Mouse (Mus musculus) layer of hippocampus, postnatal 14 days (tissue): Measurements from ENCODE around the gene 4930442H23Rik. TPM values are rescaled to one million over a fixed set of nuclear protein-coding genes. Genes with fewer than 3 reads are reported as not detected.

Source experiments
- DNase-seq, 2 experiments: peaks; one replicate each; pipeline ENCODE4 v3.0.0; 2021 to 2022; ENCODE audit warnings: low spot score in 2 of 2, mixed read lengths in 1 of 2
- total RNA-seq, 2 experiments: library from RNA; stranded (reverse); gene quantifications; 2 replicates each; pipeline ENCODE4 v1.2.3; 2021

Gene 4930442H23Rik
- total RNA-seq, 2 experiments from 2014 or later: not detected

DNA sequence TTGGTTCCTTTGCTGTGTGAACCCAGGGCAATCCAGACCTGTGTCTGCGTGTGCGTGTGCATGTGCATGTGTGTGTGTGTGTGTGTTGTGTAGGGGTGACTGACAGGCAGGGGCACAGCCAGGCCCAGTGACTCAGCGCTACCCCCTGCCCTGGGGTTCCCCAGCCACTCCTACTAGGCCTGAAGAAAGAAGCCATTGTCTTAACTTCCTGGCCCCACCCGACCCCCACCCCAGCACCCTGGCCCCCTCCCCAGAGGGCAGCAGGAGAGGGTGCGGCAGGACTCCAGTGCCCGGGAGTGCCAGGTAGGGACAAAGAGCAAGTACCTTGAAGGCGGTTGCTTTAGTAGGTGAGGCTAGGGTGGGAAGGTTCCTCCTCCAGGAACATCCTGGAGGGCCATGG, 37.9 kb downstream of the 4930442H23Rik start:
- DNase-seq: no peak

DNA sequence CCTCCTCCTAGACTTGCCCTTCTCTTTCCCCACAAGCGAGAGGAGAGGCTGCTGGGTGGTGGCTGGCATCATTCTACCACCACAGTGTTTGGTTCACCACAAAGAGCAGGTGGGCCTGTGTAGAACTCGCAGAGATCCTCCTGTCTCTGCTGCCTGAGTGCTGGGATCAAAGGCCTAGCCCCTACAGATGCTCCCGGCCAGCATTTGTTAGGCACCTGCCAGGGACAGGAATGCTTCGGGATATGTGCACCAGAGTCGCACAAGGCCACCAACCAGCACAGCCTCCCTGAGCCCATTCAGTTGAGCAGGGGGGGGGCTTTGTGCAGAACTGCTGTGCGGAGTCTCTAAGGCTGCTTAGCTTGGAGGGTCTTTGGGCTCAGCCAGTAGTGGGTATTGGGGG, 38.3 kb downstream of the 4930442H23Rik start:
- no peak for DNase-seq

DNA sequence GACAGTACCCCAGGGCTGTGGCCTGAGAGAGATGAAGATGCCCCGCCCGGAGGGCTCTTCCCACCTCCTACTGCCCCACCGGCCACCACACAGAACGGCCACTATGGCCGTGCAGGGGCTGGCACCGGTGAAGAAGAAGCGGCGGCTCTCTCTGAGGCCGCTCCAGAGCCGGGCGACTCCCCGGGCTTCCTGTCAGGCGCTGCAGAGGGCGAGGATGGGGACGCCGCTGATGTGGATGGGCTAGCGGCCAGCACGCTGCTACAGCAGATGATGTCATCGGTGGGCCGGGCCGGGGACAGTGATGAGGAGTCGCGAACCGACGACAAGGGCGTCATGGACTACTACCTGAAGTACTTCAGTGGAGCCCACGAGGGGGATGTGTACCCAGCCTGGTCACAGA, 39.0 kb downstream of the 4930442H23Rik start:
- DNase-seq: no peak

DNA sequence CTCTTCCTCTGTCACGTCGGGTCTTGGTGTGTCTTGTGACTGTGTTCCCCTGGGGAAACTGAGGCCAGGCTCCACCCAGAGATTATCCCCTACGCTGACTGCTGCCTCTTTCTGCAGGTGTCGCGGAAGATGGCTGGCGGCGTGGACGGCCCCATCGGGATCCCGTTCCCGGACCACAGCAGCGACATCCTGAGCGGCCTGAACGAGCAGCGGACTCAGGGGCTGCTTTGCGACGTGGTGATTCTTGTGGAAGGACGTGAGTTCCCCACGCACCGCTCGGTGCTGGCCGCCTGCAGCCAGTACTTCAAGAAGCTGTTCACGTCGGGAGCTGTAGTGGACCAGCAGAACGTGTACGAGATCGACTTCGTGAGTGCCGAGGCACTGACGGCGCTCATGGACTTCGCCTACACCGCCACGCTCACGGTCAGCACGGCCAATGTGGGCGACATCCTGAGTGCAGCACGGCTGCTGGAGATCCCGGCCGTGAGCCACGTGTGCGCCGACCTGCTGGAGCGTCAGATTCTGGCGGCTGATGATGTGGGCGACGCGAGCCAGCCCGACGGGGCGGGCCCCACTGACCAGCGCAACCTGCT, 39.7 kb downstream of the 4930442H23Rik start:
- no peak for DNase-seq

DNA sequence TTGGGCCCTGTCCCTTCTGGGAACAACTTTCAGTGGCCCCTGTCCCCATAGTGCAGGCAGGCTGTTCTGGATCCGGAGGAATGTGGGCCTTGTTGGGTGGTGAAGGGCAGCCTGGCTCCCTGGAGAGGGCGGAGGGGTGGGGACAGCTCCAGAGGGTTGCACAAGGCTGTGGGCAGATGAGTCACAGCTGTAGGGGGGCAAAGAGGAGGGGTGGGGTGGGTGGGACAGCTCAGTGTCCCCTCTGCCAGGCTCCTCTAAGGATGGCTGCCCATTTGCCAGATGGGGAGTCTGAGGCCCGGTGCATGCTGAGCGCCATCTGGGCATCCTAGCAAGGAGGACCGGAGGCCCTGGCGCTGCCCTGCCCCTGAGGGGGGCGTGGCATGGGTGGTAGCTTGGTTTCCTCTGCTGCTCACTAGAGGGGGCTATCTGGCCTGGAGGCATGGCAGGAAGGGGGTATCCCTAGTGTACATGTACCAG, 40.5 kb downstream of the 4930442H23Rik start:
- DNase-seq: no peak

DNA sequence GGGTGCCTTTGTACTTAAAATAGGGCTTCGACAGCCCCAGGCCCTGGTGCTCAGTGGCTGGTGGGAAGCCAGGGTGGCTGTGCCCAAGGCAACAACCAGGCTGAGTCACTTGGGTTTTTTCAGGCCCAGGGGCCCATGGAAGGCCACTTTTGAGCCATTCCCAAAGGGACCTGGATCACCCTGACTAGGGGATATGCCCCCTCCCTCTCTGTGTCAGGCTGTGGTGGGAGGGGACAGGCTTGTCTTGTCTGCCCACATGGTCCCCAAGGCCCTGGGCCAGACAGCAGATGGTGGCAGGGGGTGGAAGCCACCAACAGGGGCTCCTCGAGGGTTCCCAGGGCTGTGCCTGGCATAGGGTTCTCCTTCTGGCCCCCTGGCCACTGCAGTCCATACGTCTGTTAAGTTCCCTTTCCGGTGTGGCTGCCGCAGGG, 41.1 kb downstream of the 4930442H23Rik start:
- DNase-seq: peak in 1 of 2 experiments; percentile 50

DNA sequence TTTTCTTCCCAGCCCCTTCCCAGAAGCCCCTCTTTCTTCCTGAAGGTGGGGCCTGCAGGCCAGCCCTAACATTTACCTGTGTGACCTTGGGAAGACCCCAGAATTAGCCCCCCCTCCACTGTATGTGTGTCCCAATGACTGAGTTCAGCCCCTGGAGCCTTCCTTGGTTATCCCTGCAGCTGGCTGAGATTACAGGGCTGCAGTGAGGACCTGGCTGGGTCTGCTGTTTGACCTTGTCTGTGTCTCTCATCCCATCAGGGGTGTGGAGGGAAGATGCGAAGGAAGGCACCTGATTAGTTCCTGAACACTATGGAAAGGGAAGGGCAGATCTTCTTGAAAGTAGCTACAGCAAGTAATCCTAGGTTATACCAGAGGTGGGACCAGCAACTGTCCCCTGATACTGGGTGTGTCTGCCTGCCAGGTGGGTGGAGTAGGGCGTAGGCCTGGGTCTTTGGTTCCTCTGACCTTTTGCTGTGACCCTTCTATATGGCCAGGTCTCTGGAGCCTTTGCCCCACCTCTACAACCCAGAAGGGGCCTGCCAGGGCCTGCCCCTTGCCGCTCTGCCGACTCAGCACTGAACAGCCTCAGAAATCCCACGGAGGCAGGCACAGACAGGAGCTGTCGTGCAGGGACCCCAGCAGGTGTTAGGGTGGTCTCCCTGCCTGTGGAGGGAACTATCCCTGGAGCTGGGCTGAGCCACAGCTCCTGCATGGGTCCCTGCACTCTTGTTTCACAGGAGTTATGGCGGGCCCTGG, 42.0 kb downstream of the 4930442H23Rik start:
- no peak for DNase-seq

DNA sequence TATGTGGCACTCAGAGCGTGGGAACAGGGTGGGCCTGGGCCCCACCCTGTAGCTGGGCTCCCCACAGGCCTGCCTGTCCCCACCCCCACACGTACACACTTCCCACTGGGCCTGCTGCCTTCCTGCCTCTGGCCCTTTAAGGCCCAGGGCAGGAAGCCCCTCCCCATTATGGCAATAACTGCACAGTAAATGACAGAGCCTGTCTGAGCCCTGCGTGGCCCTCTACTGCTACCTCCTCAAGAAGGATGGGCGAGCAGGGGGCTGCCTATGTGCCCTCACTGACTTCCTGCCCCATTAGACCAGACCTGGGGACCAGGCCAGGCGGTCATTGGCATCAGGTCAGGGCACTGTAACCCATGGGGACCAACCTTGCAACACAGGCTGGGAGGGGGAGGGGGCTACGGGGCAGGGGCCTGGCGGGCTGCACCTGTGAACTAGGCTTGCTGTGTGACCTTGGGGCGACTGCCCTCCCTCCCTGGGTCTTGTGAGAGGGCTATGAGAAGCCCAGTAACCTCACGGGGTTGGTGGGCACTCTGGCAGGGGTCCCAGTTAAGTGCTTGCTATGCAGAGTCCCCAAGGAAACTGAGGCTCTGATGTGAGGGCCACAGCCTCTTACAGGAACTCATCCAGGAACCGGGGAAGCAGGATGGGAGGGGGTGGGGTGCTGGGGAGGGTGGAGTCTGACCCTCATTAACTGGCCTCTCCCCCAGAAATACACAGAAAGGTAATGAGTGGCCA, 42.8 kb downstream of the 4930442H23Rik start:
- DNase-seq: no peak

DNA sequence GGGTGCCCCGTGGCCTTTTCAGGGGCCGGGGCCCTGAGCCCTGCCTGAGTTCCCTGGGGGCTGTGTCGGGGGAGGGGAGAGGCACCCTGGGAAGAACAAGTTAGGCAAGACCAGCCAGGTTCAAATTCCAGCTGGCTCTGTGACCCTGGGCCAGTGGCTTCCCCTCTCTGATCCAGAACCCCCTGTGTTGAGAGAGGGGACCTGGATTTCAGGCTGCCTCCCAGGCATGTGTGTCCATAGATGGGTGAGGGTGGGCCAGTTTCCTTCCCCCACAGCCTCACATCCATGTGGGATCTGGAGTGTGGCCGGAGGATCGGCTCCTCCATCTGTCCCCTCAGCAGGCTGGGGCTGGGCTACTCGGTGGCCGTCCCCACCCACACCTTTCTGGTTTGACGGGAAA, 43.6 kb downstream of the 4930442H23Rik start:
- no peak for DNase-seq

DNA sequence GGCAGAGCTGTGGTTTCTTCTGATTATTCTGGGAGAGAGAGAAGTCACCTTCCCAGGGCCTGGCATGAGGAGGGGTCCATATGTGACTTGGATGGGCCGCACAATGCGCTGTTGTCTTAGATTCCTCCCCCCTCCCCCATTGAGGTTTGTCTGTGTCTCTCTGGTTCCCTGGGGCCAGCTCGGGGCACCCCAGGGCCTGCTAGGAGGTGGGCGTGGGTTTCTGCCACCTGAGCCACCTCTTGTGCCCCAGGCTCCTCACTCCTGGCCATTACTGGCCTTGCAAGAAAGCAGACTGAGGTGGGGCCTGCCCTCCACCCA, 44.2 kb downstream of the 4930442H23Rik start:
- no peak for DNase-seq

DNA sequence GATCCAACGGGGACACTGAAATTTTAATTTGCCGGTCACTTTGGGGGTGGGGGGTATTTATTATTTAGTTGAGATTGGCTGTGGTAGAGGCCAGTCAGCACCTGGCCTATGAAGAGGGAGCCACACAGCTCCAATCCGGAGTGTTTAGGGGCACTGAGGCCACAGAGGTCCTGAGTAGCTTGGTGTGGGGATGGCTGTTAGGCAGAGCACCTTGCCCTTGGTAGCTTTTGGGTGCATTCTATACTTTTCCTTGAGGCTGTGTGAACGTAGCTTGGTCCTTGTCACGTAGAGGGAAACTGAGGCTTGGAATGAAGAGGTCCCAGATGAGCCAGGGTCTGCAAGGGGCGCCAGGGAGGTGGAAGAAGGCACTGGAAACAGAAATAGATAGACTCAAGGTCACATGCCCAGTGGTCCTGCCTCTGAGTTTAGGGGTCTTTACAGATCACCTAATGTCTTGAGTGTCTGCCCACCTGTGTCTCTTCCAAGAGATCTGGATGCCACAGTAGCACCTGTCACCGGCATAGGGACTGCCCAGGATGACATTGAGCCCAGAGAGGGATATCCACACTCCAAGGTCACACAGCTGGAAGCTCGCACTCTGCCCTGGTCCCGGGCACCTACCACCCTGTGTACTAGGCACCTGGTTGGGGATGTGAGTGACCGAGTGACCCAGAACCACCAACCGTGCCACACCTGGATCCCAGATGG, 44.7 kb downstream of the 4930442H23Rik start:
- DNase-seq: no peak

DNA sequence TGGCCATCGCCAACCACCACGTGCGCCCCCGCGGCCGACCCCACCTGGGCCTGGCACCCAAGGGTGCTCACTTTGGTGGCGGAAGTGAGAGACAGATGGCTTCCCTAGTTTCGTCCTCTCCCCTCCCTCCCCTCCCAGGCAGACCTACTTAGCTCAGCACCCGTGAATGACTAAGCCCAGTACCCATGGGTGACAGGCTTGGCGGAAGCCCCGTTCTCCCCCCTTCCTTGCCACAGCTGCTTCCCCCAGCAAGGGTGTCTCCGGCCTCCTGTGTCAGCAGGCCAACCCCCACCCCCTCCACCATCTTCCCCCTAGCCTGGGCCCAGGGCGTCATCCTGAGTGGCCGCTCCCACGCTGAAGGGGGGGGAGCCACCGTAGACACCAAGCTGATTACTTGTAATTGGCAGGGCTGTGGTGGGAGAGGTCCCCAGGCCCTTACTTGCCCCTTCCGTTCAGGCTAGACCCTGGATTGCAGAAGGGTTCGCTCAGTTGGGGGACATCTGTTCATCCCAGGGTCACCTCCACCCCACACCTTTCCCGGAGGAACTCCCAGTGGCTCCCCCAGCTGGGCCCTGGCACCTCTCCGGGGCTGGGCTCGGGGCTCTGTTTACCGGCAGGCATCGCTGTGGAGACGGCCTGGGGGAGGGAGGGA, 45.4 kb downstream of the 4930442H23Rik start:
- peak; percentile 52 for DNase-seq

DNA sequence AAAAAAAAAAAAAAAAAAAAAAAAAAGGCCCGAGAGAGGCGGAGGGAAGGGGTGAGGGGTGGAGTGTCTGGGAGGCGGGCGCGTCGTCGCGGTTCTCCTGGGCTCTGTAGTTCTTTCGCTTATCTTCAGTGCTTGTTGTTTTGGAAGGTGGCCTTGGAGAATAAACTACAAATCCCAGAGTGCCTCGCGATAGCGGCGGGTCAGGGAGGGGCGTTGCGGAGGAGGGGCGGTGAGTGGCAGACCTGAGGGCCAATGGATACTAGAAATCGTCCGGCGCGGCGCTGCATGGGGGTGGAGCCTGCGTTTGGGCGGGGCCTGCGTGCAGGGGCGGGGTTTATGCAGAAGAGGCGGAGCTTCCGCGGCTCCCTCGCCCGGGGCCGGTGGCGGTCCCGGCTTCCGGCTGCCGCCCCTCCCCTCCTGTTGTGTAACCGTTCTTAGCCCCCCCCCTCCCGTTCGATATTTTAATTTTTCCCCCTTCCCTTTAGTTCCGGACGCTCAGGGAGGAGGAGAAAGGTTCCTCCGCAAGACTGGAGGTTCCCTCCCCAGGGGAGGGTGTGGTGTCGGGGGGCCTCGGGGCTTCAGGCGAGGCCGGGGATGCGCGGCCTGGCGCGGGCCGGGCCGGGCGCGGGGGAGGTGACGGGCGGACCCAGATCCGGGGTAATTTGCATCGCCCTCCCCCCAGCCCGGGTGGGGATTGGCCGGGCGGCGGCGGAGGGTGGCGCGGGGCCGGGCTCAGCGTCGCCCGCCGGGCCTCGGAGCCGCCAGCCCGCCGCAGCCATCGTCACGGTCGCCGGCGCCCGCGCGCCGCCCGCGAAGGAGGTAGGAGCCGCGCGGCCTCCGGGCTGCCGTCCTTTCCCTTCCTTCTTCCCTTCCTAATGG, 46.2 kb downstream of the 4930442H23Rik start:
- peak; percentile 100 for DNase-seq

DNA sequence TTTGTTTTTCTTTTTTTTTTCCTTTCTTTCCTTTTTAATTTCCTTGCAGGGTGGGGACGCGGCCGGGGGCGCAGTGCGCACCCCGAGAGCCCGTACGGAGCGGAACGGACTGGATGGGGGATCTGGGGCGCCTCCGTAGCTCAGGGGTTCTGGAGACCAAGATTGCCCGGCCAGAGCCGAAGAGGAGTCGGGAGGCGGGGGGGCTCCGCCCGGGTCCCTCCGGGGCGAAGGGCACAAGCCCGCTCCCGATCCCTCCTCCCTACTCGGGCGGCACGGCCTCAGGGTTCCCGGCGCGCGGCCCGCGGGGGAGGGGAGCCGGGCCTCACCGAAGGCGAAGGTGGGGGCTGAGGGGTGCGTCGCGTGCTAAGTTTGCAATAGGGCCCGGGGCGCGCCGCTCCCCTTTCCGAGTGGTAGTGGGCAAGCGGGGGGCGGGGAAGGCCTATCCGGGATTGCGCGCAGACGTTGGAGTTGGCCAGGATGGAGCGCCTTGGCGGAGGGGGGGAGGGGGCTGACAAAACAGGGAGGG, 46.9 kb downstream of the 4930442H23Rik start:
- DNase-seq: peak in 1 of 2 experiments; percentile 83

DNA sequence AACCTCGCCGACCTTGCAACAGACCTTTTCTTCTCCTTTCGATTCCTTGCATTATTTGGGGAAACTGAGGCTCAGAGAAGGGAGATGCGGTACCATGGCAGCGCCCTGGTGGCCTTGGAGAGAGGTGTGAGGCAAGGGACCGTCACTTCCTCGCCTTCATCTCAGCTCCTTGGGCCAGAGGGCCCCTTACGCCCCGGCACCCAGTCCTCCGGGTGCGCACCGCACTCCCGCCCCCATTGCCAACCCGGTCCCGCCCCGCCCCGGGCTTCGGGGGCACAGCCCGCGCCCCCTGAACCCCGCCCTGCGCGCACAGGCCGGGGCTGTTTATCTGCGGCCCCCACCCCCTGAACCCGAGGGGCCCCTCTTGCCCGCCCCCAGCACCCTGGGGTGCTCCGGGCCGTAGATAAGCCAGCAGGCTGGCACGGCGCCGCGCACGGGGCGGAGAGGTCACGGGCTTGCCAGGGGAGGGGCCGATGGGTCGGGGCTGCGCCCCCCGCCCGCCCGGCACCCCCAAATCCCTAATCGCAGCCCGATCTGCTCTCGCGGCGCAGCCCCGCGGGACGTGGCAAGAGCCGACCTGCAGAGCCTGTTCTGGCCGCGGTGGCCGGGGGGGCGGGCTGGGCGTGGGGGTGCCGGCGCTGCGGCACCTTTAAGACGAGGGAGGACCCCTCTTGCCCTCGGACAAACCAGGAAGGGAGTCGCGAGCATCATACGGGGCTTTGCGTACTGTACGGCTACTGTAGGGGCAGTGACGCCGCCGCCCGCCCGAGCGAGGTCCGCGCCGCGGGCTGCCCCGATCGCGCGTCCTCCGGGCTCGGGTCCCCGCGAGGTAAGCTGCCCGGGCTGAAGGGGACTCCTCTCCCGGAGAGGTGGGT, 47.6 kb downstream of the 4930442H23Rik start:
- peak; percentile 72 for DNase-seq

DNA sequence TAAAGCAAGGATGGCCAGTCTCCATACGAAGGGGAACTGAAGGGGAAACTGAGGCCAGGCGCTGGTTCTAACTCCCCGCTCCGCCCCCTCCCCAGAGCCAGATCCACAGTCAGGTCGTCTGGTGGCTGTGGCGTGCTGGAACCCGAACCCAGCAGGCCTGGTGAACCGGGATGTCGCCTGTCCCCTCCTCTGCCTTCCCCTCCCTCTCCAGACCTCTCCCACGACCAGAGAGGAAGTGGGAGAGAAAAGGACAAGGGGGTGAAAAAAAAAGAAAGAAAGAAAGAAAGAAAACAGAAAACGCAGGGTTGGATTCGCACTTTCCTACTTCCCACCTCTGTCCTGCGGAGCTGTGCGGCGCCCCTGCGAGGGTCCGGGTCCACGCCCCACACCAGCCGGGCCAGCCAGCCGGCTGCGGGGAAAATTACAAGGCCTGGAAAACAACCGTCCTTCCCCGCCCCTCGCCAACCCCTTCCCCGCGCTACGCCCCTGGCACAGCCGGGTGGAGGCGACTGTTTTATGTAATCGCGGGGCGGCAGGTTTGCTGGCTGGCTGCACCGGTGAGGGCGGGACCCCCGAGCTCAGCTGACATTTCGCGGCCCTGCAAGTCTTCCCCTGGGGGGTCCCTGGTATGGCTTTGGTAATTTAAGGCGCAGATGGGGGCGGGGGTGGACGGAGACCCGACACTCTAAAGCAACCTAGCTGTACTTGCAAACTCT, 48.5 kb downstream of the 4930442H23Rik start, which contains the start of gene Zbtb7a:
Gene Zbtb7a (plus strand): TSS at position 255 of the 716 bp plus-strand sequence.
- no peak for DNase-seq

DNA sequence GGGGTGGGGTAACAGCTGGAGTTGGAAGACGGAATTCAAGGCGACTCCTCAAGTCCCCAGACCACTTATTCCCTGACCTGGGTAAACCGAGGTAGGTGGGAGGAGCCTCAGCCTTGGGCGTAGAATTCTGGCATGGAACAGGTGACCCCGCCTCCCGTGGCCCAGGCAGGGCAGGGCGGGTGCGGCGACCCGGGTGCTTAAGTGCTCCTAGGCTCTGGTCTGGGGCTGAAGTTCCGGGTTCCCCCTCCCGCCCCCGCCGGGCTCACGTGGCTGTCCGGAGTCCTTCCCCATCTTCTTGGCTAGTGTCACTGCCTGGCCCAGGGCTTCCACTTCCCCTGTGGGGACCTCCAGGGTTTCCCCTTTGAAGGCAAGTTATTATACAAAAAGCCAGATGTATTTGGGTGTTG, 49.5 kb downstream of the 4930442H23Rik start:
- DNase-seq: no peak
